Mouse (Mus musculus) megakaryocyte, embryonic 14.5 days (primary cell): ENCODE data around the gene 6430531B16Rik. TPM values are rescaled to one million over a fixed set of nuclear protein-coding genes. Genes with fewer than 3 reads are reported as not detected.

Source experiments
- H3K27me3 ChIP-seq: replicated peaks from 2 replicates; pipeline ENCODE3; 2012; ENCODE audit warnings: inconsistent platforms
- H3K36me3 ChIP-seq: replicated peaks from 2 replicates; pipeline ENCODE3; 2012; ENCODE audit warnings: low read length, inconsistent platforms, mixed read lengths
- H3K4me1 ChIP-seq: 2 replicates; pipeline ENCODE4 v1.6.1; 2012; ENCODE audit warnings: inconsistent platforms
- H3K4me3 ChIP-seq: replicated peaks from 2 replicates; pipeline ENCODE3; 2012; ENCODE audit warnings: moderate library complexity, mild to moderate bottlenecking, inconsistent platforms
- H3K9me3 ChIP-seq: 2 replicates; pipeline ENCODE4 v1.6.1; 2012; ENCODE audit warnings: inconsistent platforms
- FLI1 ChIP-seq: IDR thresholded peaks from 2 replicates; pipeline ENCODE4 v1.6.1; 2012; ENCODE audit warnings: low read length, inconsistent platforms, mixed read lengths
- GATA1 ChIP-seq: IDR thresholded peaks from 3 replicates; pipeline ENCODE4 v1.6.1; 2012; ENCODE audit warnings: mixed read lengths, low read length, inconsistent platforms, borderline replicate concordance
- polyA plus RNA-seq: library from polyadenylated mRNA; stranded (reverse); fragments of >175 nt; gene quantifications from 2 replicates; pipeline ENCODE4 v1.2.3, GENCODE M21; 2012; ENCODE audit warnings: low replicate concordance; ENCODE audit not compliant: insufficient read depth

Gene 6430531B16Rik
- 0.31 TPM in 1 of 2 replicates, not detected in the other for polyA plus RNA-seq

DNA sequence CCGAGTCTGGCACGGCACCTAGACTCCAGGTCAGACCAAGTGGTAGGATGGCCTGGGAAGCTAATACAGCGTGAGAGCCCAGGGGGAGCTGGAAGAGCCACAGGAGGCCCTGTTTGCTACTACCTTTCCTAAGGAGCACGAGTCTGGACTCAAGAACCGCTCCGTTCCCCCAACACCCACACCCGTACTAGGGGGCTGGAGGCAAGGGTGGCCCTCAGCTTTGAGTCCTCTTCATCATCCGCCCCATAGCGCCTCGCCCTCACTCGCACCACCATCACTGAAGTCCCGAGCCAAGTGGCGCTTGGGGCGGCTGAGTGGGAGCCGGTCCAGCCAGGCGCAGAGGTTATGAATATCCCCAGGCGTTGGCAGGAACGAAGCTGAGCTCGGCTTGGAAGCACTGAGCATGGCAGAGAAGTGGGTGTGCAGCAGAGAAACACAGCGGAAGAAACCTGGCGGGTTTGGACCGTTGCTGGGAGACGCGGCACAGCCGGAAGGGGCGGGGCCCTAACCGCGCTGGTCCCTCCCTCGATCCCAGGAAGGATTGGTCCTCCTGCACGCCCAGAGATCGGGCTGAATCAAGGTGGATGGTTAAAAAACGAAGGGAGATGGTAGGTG lies at the start of gene 6430531B16Rik:
6430531B16Rik (minus strand) TSS at position 478 of the 615 bp plus-strand sequence.
- no peak for TF ChIP-seq FLI1
- TF ChIP-seq GATA1, result no peak
- Histone ChIP-seq H3K36me3 (peaks cover 6% of the 10 kb centered on the region), H3K9me3 (no peaks in the 10 kb centered on the region), H3K4me3 (peak within 1 kb of the TSS; percentile 85), H3K27me3 (peaks cover 21% of the 10 kb centered on the region), H3K4me1 (peaks cover 85% of the 10 kb centered on the region)

DNA sequence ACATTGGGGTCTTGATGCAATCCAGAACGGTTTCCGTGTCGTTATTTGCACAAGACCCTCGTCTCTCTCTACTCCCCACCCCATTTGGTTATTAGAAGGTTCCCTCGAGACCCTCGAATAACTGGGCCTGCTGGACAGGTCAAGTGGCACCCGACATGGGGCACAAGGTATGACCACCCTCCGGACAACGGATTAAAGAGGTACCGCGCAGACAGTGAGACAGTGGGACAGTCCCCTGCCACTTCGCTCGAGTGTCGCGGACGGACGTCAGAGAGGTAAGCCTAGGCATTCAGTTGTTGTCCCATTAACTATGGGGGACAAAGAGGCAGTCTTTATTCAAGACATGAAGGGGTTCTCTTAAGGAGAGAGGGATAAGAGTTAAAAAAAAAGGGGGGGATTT lies 32.8 kb upstream of the 6430531B16Rik start:
- H3K9me3 ChIP-seq, result peaks cover 25% of the 10 kb centered on the region
- peaks cover 9% of the 10 kb centered on the region; the same call in 1 of the 2 replicates for H3K4me1 ChIP-seq
- peaks cover 51% of the 10 kb centered on the region for H3K36me3 ChIP-seq
- no peak overlapping the region for H3K4me3 ChIP-seq
- H3K27me3 ChIP-seq, result no peaks in the 10 kb centered on the region
- TF ChIP-seq GATA1, result no peak
- TF ChIP-seq FLI1, result no peak

DNA sequence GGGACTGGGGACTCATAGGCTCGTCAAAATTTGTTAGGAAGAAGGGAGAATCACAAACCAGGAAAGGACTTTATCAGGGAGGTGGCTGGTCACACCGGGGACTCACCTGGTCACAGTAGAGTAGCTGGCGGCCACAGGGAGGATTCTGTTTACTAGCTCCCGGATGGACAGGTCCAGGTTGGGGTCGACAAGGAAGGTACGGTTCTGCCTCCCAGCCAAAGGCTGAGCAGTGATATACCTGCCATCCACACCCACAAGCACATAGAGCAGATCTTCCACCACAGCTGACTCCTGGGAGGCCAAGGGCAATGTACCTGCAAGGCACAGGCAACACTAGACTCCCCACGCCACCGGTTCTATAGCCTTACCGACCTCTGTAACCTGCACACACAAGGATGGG lies 29.2 kb upstream of the 6430531B16Rik start:
- TF ChIP-seq FLI1 (no peak), GATA1 (no peak)
- H3K36me3 ChIP-seq, result peaks cover 74% of the 10 kb centered on the region
- H3K27me3 ChIP-seq, result no peaks in the 10 kb centered on the region
- H3K4me1 ChIP-seq, result peaks cover 9% of the 10 kb centered on the region; the same call in 1 of the 2 replicates
- H3K9me3 ChIP-seq, result peaks cover 16% of the 10 kb centered on the region
- no peak overlapping the region for H3K4me3 ChIP-seq

DNA sequence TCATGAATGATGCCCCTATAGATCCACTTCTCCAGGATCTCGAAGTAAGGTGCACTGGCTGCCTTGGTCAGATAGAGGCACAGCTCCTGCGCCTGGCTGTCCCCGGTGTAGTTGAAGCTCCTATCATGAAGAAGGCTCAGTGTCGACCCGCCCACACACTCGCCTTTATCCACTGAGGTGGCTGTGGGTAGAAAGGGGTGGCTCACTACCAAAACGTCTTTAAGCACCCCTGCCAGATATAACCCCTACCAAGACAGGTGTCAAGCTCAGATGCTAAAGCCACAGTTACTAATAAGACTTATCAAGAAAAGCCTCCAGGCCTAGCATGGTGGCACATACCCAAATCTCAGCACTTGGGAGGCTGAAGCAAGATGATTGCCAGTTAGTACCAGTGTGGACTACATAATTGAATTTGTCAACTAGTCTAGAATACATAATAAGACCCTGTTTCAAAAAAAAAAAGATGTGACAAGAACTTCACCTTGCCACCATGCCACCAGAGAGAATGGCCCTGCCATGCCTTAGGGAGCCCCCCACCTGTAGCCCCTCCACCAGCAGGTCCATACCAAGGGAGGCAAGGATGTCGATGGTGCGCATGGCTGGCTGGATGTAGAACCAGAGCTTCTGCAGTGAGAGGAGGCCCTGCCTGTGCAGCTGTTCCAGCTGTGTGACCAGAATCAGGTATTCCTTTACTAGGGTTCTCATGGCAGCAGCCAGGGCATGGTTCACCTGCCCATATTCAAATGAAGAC lies 28.5 kb upstream of the 6430531B16Rik start:
- Histone ChIP-seq H3K4me3 (no peak overlapping the region), H3K9me3 (peaks cover 16% of the 10 kb centered on the region), H3K4me1 (peaks cover 9% of the 10 kb centered on the region; the same call in 1 of the 2 replicates), H3K36me3 (peaks cover 82% of the 10 kb centered on the region), H3K27me3 (no peaks in the 10 kb centered on the region)
- no peak for TF ChIP-seq FLI1
- TF ChIP-seq GATA1, result no peak

DNA sequence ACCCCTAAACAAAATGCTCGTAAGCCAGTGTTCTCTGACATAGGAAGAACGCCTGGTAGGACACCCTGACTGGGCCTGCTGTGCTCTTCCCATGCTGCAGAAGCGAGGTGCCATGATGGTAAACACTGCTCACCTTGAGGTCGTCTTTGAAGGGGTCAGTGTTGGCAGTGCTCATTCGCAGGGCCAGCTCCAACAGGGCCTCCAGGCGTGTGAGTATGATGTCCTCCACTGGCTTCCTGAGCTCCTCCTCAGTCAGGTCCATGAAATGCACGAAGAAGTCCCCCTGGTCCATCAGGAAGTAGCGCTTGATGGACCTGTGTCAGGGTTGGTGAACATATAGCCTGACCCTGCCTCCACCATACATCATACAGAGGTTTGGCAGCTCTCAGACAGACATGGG lies 26.1 kb upstream of the 6430531B16Rik start:
- peaks cover 89% of the 10 kb centered on the region for H3K36me3 ChIP-seq
- H3K4me1 ChIP-seq, result no peaks in the 10 kb centered on the region
- no peaks in the 10 kb centered on the region for H3K27me3 ChIP-seq
- TF ChIP-seq FLI1 (no peak), GATA1 (no peak)
- no peak overlapping the region for H3K4me3 ChIP-seq
- no peaks in the 10 kb centered on the region for H3K9me3 ChIP-seq

DNA sequence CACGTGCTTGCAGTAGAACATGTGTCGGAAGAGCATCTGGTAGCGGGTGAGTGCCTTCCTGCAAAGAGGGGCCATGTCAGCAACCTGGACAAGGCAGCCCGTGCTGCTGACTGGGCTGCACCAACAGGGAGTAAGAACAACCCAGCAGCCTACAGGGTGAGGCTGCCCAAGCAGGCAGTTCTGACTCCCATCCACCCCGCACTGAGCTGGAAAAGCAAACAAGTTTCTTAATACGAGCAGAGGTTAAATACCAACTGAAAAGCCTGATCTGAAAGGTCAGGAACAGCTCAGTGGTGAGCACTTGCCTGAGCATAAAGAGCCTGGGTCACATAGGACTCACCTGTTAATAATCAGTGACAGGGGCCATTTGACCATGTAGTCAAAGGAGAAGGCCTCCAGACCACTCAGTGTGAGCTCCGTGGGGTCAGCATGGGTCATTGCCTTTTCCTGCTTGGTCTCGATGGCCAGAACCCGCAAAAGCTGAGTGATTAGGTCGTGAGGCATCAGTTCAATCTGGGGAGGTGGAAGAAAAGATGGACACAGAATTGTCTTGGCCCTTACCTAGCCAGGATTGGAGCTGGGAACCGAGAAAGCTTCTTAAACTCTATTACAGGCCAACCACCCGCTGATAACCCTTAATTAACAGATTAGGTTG lies 22.7 kb upstream of the 6430531B16Rik start:
- Histone ChIP-seq H3K36me3 (peaks cover 93% of the 10 kb centered on the region), H3K9me3 (no peaks in the 10 kb centered on the region), H3K4me1 (no peaks in the 10 kb centered on the region), H3K4me3 (no peak overlapping the region), H3K27me3 (no peaks in the 10 kb centered on the region)
- no peak for TF ChIP-seq GATA1
- TF ChIP-seq FLI1, result no peak

DNA sequence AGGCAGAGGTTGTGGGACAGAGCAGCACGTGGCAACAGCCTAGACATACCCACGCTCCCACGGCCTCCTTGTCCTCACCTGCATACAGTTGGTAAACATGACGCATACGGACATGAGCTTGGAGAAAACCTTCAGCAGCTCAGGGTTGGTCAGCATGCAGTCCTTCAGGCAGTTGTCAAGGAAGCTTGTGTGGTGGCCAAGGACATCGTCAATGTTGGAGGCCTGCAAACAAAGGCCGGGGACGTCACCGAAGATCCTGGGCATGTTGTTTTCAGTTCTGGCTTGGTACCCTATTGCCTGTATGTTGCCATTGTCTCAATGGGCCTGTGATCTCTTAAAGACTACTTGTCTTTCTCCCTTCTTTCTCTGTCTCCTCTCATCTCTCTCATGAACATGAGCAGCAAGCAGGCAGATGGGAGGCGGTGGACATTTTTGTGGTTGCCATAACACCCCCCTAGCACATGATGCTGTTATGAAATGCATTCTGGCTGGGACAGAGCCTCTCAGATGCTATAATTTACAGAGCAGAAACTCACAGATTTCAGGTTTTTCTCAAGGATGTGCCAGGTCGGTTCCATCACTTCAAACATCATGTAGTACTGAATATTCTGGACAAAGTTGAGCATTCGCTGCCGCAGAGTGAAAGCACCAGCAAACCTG lies 20.3 kb upstream of the 6430531B16Rik start:
- peaks cover 86% of the 10 kb centered on the region for H3K36me3 ChIP-seq
- H3K27me3 ChIP-seq, result no peaks in the 10 kb centered on the region
- H3K4me3 ChIP-seq, result no peak overlapping the region
- TF ChIP-seq GATA1 (no peak), FLI1 (no peak)
- peaks cover 8% of the 10 kb centered on the region for H3K4me1 ChIP-seq
- no peaks in the 10 kb centered on the region for H3K9me3 ChIP-seq

DNA sequence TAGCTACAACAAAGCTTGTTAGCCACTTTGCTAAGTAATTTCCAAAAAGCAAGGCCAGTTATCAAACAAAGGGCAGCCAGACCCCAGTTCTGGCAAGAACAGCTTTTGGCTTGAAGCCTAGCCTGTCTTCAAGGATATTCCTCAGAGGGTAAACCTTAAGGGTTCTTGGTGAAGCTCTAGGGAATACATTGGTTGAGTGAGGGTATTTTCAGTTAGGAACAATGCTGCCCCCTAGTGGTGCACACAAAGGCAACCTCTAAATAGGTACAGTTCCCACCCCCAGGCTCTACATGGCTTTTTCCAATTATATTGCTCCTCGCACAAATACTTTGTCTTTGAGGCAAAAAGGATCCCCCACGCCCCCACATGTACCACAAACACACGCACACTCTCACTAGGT lies 16.1 kb upstream of the 6430531B16Rik start:
- peaks cover 49% of the 10 kb centered on the region for H3K36me3 ChIP-seq

DNA sequence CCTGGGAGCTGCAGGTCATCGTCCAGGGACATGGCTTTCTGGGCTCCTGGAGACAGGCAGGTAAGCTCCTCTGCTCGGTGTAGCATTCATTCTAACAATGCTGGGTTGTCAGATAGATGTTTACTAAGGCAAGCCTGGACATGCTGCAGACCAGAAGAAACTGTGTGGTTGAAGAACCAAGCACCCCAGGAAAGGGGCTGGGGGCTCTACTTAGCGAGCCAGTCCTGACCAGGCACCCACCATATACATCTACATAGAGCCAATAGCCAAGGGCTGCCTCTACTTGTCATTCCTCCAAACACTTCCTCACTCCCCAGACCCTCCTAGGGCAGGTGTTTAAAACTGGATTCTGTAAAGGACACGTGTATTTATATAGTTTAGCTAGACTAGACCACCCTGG lies 15.6 kb upstream of the 6430531B16Rik start:
- TF ChIP-seq GATA1 (no peak), FLI1 (no peak)
- Histone ChIP-seq H3K4me1 (peaks cover 41% of the 10 kb centered on the region), H3K27me3 (peaks cover 14% of the 10 kb centered on the region), H3K36me3 (peaks cover 44% of the 10 kb centered on the region), H3K4me3 (no peak overlapping the region), H3K9me3 (no peaks in the 10 kb centered on the region)

More for the DNA sequence above, 16.1 kb upstream of the 6430531B16Rik start:
- no peaks in the 10 kb centered on the region for H3K9me3 ChIP-seq
- peaks cover 12% of the 10 kb centered on the region for H3K27me3 ChIP-seq
- TF ChIP-seq GATA1 (no peak), FLI1 (no peak)
- H3K4me3 ChIP-seq, result no peak overlapping the region
- H3K4me1 ChIP-seq, result peaks cover 41% of the 10 kb centered on the region
